Mouse (Mus musculus) MEL (cell line): ENCODE results near the gene Pdzd3.

Source experiments
- CTCF ChIP-seq, 3 experiments: IDR thresholded peaks in 2 of 3; conservative IDR thresholded peaks in 1 of 3; 2 replicates each; pipeline ENCODE4 v1.5.1; 2011 to 2012; ENCODE audit warnings: low read length in 3 of 3, low read depth in 2 of 3, mild to moderate bottlenecking in 2 of 3, improper control_type of control experiment in 1 of 3, inconsistent platforms in 1 of 3, mixed read lengths in 1 of 3, moderate library complexity in 1 of 3; ENCODE audit not compliant: control insufficient read depth in 1 of 3, insufficient read depth in 1 of 3, poor library complexity in 1 of 3, severe bottlenecking in 1 of 3
- ELF1 ChIP-seq: IDR thresholded peaks from 2 replicates; pipeline ENCODE4 v1.6.1; 2014; ENCODE audit warnings: low read depth, mild to moderate bottlenecking, inconsistent platforms, low read length, improper control_type of control experiment, moderate library complexity
- HCFC1 ChIP-seq: IDR thresholded peaks from 2 replicates; pipeline ENCODE4 v1.6.1; 2012; ENCODE audit warnings: low read depth, mild to moderate bottlenecking, inconsistent platforms, low read length, improper control_type of control experiment, moderate library complexity
- MAZ ChIP-seq: IDR thresholded peaks from 2 replicates; pipeline ENCODE4 v1.6.1; 2012; ENCODE audit warnings: low read depth, mild to moderate bottlenecking, inconsistent platforms, low read length, improper control_type of control experiment
- MYC ChIP-seq: IDR thresholded peaks from 2 replicates; pipeline ENCODE4 v1.6.1; 2011; ENCODE audit warnings: low read depth, mild to moderate bottlenecking, low read length, improper control_type of control experiment, moderate library complexity
- POLR2A ChIP-seq, 2 experiments: IDR thresholded peaks; 2 replicates each; pipeline ENCODE4 v1.6.1; 2011 to 2012; ENCODE audit warnings: low read length in 2 of 2, mild to moderate bottlenecking in 2 of 2, control low read depth in 1 of 2, improper control_type of control experiment in 1 of 2, low read depth in 1 of 2, moderate library complexity in 1 of 2; ENCODE audit not compliant: control insufficient read depth in 1 of 2, insufficient read depth in 1 of 2, poor library complexity in 1 of 2
- SMC3 ChIP-seq: IDR thresholded peaks from 2 replicates; pipeline ENCODE4 v1.6.1; 2011; ENCODE audit warnings: low read depth, low read length, improper control_type of control experiment
- USF1 ChIP-seq: IDR thresholded peaks from 2 replicates; pipeline ENCODE4 v1.6.1; 2014; ENCODE audit warnings: low read depth, mild to moderate bottlenecking, inconsistent platforms, low read length, improper control_type of control experiment, moderate library complexity
- USF2 ChIP-seq, 2 experiments: IDR thresholded peaks; 2 replicates each; pipeline ENCODE4 v1.6.1; 2011 to 2012; ENCODE audit warnings: improper control_type of control experiment in 2 of 2, low read length in 2 of 2, borderline replicate concordance in 1 of 2, inconsistent platforms in 1 of 2, low read depth in 1 of 2, mild to moderate bottlenecking in 1 of 2; ENCODE audit not compliant: insufficient read depth in 1 of 2
- ZNF384 ChIP-seq: IDR thresholded peaks from 2 replicates; pipeline ENCODE4 v1.6.1; 2012; ENCODE audit warnings: low read depth, mild to moderate bottlenecking, inconsistent platforms, low read length, improper control_type of control experiment

DNA sequence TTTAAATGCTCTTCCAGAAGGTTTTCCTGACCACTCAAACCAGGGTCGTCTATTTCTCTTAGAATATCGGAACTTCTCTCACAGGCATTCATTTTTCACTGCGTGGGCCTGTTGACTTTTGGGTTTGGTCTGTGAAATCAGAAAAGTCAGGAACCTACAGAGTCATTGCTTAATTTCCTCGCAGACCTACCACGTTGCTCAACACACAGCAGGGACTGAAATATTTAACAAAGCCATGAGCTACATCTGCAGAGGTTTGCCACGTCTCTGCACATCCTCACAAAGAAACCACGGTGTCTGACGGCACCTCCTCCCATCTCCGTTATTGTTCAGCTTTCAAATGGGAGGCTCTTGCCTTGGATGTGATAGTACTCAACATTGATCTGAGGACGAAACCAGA lies 7.7 kb upstream of the Pdzd3 start:
- TF ChIP-seq POLR2A (IDR thresholded peaks at IDR 0.05; ENCODE audit: control insufficient read depth in 1 of 2, insufficient read depth in 1 of 2, low read depth in 1 of 2, low read length in 2 of 2, poor library complexity in 1 of 2): no peak
- no peak for TF ChIP-seq USF1
- TF ChIP-seq ELF1: no peak
- TF ChIP-seq USF2 (IDR thresholded peaks at IDR 0.05; ENCODE audit: borderline replicate concordance in 1 of 2, insufficient read depth in 1 of 2, low read depth in 1 of 2, low read length in 2 of 2): no peak
- TF ChIP-seq CTCF (IDR thresholded peaks at IDR 0.05 in 2 of 3, conservative IDR thresholded peaks at IDR 0.05 in 1 of 3; ENCODE audit: control insufficient read depth in 1 of 3, insufficient read depth in 1 of 3, low read depth in 2 of 3, low read length in 3 of 3, poor library complexity in 1 of 3, severe bottlenecking in 1 of 3): no peak
- no peak for TF ChIP-seq MAZ
- TF ChIP-seq HCFC1: no peak
- TF ChIP-seq MYC: no peak
- TF ChIP-seq ZNF384: no peak
- no peak for TF ChIP-seq SMC3
